Mouse (Mus musculus) adipocyte (in vitro differentiated cells): ENCODE results near the gene Kif16b.

Source experiments
- DNase-seq: peaks from one replicate; pipeline ENCODE4 v3.0.0-alpha.2; 2016; ENCODE audit warnings: low spot score

The Kif16b gene

GRCm38 (mm10) chr2:142874562-142874961 is 26.8 kb downstream of the Kif16b start:
- peak; percentile 59 for DNase-seq

GRCm38 (mm10) chr2:142870055-142870454 is 31.3 kb downstream of the Kif16b start:
- no peak for DNase-seq

GRCm38 (mm10) chr2:142867481-142867880 is 33.9 kb downstream of the Kif16b start:
- DNase-seq = no peak

GRCm38 (mm10) chr2:142860994-142861393 is 40.3 kb downstream of the Kif16b start:
- no peak for DNase-seq

DNA sequence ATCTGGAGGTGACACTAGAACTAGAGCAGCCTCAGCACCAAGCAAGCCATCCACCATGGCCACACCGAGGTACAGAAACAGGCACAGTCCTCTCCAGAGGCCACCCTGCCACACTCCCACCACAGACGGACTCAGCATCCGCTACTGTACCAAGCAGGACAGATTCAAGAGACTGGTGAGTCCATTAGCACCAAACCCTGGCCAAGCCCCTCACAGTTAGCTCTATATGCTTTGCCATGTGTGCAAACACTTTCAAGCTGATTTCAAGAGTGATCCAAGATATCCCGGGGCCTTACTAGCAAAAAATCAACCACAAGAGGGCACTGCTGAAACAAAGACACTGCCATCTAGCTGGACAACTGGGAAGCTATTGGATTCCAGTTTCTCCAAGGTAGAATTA is 41.9 kb downstream of the Kif16b start:
- DNase-seq = peak; percentile 79

GRCm38 (mm10) chr2:142838775-142839174 is 62.6 kb downstream of the Kif16b start:
- DNase-seq = no peak

- DNase-seq = peak; percentile 96
Observed at GRCm38 (mm10) chr2:142838118-142838517, 63.2 kb downstream of the Kif16b start.

DNA sequence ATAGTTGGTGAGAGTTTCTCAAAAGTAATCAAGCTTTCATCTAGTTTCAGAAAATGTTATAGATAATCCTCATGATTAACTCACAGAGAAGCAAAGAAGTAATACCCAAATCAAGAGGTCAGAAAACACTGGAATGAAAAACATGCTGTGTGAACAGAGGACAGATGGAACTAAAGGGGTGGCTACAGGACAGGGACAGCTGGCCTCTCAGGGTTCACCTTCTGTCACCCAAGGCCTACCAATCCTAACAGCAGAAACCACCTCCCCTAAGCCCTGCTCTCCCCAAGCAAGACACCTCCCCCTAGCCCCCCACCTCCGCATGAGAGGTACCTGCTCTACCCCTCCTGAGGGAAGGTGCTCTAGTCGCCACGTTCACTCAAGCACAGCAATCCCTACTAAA is 66.6 kb downstream of the Kif16b start:
- DNase-seq = no peak

DNA sequence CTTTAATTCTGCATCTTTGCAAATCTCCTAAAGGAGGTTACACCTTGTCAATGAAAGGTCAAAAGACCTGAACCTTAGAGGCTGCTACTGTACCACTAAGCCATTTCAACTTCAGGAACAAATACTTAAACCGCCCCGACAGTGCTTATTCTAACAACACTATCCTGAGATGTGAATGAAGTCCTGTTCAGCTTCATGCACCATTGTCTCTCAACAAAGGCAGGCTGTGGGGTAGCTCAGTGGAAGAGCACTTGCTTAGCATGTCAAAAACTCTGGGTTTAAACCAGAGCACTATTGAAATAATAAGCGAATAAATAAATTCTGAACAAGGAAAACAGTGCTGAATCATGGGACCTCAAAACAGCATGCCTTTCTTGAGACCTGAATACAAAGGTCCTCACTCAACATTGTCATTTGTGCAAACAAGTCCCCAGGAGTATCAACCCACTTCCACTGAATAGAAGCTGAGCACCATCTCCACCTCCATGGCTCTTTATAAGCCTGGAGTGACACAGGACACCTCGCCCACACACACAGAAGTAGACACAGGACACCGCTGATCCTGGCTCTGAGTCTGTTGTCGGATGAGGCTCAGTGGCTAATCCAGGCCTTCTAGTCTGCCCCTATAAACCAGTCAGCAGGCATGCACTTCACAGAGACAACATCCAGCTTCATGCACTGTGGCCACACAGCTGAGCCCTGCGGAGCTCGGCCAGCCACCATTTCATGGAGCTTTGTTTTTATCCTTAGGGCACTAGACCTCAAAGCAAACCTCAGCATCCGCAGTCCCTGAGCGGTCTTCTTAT is 68.5 kb downstream of the Kif16b start:
- no peak for DNase-seq

- DNase-seq = peak; percentile 90
Observed at GRCm38 (mm10) chr2:142813033-142813432, 88.3 kb downstream of the Kif16b start.

GRCm38 (mm10) chr2:142803760-142804448 is 97.4 kb downstream of the Kif16b start:
- DNase-seq = no peak

- DNase-seq = no peak
Observed at GRCm38 (mm10) chr2:142797310-142797709, 104.0 kb downstream of the Kif16b start.

DNA sequence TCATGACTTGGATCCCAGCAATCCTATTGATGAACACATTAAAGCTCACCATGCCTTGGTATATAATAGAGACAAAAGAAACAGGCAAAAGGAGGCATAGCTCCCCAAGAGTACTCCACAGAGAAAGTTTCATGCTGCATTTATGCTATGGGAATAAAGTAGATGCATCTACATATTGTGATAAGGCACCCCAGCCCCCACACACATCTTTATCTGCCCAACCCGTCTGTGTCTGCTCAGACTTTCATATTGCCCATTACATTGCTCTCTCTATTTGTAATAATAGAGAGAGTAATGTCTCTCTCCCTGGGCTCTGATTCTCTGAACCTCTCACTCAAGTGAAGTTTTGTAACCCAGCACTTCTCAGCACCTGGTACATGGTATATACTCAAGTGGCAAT is 126.0 kb downstream of the Kif16b start:
- no peak for DNase-seq

DNA sequence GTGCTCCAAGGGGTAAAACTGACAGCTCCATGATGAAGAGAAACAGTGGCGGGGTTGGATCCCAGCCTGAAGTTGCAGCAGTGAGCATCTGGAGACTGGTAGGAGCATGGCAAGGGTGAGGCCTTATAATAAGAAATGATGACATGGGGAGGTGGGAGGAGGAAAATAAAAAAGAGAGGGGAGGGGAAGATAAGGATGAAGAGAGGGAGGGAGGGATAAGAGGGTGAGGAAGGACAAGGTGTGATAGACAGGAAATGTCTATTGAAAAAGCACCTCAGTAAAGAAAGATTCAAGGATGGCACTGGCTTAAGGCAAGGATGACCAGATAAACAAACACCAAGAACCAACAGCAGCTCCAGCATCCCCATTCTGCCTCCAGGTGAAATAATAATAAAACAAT is 126.6 kb downstream of the Kif16b start:
- no peak for DNase-seq

DNA sequence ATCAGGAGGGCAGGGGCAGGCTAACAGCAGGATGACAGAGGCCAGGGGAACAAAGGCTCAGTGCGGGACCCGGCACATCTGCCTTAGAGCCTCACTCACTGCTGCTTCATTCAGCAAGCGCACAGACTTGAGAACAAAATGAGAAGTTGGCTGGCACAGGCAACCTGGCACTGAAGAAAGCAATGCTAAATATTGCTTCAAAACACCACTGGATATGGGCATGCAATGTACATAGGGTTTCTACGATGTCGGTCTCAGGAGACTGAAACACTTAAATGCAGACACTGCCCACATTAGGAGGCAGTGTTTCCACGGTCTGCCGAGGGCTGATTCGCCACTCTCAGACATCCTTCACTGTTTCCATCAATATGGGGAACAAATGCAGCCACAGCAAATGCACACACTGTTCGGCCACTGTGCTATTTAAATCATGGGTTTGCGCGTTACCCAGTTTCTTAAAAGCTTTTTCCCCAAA is 131.6 kb downstream of the Kif16b start:
- DNase-seq = no peak

DNA sequence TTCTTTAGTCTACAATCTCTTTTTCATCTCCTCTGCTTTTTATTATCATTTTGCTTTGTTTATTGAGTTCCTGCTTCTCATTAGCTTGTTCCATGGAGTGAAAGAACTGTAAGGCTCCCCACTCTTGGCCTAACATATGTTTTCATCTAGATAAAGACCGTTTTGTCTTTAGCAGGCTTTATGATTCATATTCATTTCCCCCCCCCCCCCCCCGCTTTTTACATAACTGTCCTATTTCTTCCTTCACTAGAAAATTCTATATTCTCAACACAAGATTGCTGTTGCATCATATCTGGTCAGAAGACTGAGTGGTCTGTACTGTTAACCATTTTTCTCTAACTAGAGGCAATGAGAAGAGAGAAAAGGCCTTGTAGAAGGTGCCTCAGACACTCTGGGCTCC is 137.1 kb downstream of the Kif16b start:
- DNase-seq = no peak

- no peak for DNase-seq
Observed at GRCm38 (mm10) chr2:142760843-142761242, 140.5 kb downstream of the Kif16b start.

GRCm38 (mm10) chr2:142759192-142759591 is 142.1 kb downstream of the Kif16b start:
- DNase-seq = no peak

DNA sequence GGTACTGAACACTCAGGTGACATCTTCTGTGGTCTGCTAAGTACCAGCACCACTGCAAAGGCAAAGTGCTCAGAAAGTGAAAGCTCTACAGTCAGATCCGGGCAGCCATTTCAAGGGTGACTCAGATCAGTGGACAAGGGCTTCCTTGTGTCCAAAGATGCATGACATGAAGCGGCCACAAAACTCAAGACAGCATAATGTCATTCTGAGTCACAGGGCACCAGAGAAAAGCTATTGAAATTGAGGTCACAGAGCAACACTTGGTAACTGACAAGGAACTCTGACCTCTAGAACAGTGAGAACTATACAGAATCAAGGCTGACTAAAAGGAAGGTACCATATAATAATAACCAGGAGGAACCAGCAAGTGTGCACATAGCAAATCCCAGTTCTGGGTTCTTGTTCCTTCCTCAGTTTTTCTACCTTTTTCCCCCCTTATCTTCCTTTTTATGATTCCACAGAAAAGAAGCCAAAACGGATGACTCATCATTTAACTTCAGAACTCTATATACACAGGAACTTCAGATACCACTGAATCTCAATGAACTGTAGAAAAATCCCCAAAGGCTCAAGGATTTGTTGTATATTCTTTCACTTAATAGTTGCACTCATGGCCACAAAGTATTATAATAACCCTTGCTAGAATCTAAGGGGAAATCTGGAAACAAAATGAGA is 143.1 kb downstream of the Kif16b start:
- peak; percentile 59 for DNase-seq

- no peak for DNase-seq
Observed at GRCm38 (mm10) chr2:142739338-142739737, 162.0 kb downstream of the Kif16b start.

GRCm38 (mm10) chr2:142738488-142738887 is 162.8 kb downstream of the Kif16b start:
- no peak for DNase-seq

DNA sequence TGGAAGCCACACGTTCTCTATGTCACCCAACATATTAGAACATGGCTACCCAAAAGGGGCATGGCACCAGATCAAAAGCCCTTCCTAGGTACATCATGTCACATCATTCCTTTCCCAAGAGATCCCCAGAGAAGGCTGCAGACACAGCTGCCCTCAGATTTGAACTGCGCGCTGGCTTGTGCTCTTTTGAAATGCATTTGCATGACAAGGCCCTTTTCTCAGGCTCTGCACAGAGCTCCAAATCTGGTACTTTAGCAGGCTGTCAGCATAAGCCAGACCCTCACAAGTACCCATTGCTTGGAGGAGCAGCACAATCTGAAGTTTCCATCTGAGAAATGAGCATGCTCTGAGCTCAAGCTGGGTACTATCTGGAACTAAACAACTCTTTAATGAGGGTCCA is 165.6 kb downstream of the Kif16b start:
- no peak for DNase-seq

DNA sequence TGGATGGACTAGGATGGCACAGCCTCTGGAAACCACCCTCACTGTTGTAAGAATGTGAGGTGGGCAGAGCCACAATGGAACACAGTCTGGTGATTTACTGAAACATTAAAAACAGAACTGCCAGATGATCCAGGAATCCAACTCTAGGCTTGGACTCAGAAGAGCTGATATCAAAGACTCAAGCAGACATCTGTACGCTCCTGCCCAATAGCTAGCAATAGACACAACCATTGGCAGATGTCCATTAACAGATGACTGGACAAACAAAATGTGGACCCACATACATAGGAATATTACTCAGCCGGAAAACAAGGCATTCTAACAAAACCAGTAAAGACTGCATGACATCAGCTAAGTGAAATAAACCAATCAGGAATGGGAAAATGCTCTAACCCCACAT is 167.3 kb downstream of the Kif16b start:
- DNase-seq = no peak
